Mouse (Mus musculus) G1E-ER4 (cell line): Measurements from ENCODE around the gene Abhd15. TPM values are rescaled to one million over a fixed set of nuclear protein-coding genes. Genes with fewer than 3 reads are reported as not detected.

Source experiments
- GATA1 ChIP-seq: IDR thresholded peaks from one replicate; pipeline ENCODE4 v1.8.0; 2012; ENCODE audit warnings: low read length, inconsistent platforms
- polyA plus RNA-seq: library from polyadenylated mRNA; stranded (reverse); fragments of >175 nt; gene quantifications from 2 replicates; pipeline ENCODE4 v1.2.3, GENCODE M21; 2012

The Abhd15 gene
- polyA plus RNA-seq, 1 experiment: 0.30 TPM

- no peak for TF ChIP-seq GATA1
Measured at GRCm38 (mm10) chr11:77518051-77518798, 3.3 kb downstream of the Abhd15 start.

- TF ChIP-seq GATA1: no peak
Measured at GRCm38 (mm10) chr11:77519043-77519442, 4.1 kb downstream of the Abhd15 start, which contains the start of gene Gm10392. Gene Gm10392, minus strand, starts transcription at chr11:77519198.

- TF ChIP-seq GATA1: no peak
Measured at GRCm38 (mm10) chr11:77520601-77521529, 5.9 kb downstream of the Abhd15 start.

GRCm38 (mm10) chr11:77525804-77526486, 11.0 kb downstream of the Abhd15 start:
- TF ChIP-seq GATA1: no peak

GRCm38 (mm10) chr11:77529644-77530043, 14.7 kb downstream of the Abhd15 start:
- TF ChIP-seq GATA1: no peak

- no peak for TF ChIP-seq GATA1
Measured at GRCm38 (mm10) chr11:77530862-77531261, 15.9 kb downstream of the Abhd15 start.

GRCm38 (mm10) chr11:77532202-77532846, 17.4 kb downstream of the Abhd15 start:
- no peak for TF ChIP-seq GATA1

- TF ChIP-seq GATA1: no peak
Measured at GRCm38 (mm10) chr11:77545261-77545660, 30.3 kb downstream of the Abhd15 start.

GRCm38 (mm10) chr11:77585201-77585600, 70.3 kb downstream of the Abhd15 start:
- no peak for TF ChIP-seq GATA1

Other genes starting within 250 kb of the Abhd15 start
- gene Coro6, start 52.7 kb upstream of the Abhd15 start, polyA plus RNA-seq: 0.02 TPM in 1 of 2 replicates, not detected in the other
- gene Ankrd13b, start 25.4 kb upstream of the Abhd15 start, polyA plus RNA-seq: 4.6 and 5.0 TPM in 2 replicates
- 92.9 and 94.7 TPM in 2 replicates for gene Git1, start 21.6 kb upstream of the Abhd15 start, polyA plus RNA-seq
- gene Trp53i13, start 859 bp downstream of the Abhd15 start, polyA plus RNA-seq: 5.1 and 6.8 TPM in 2 replicates
- gene Gm10392, start 4.1 kb downstream of the Abhd15 start, polyA plus RNA-seq: not detected in 2 replicates
- gene Taok1, start 92.7 kb downstream of the Abhd15 start, polyA plus RNA-seq: 2.8 and 3.0 TPM in 2 replicates
- 29.8 and 35.6 TPM in 2 replicates for gene Nufip2, start 171.0 kb downstream of the Abhd15 start, polyA plus RNA-seq
- not detected in 2 replicates for gene Cryba1, start 210.2 kb downstream of the Abhd15 start, polyA plus RNA-seq
- 41.9 and 55.8 TPM in 2 replicates for gene Myo18a, start 248.1 kb downstream of the Abhd15 start, polyA plus RNA-seq